Mouse (Mus musculus) spleen, postnatal 10 days (tissue): Measurements from ENCODE around the gene Myl7.
A peak's percentile ranks its signal among the peaks of the same experiment; 100 is the strongest.

ENCODE experiments used
- DNase-seq, 2 experiments: peaks; one replicate each; pipeline ENCODE4 v3.0.0; 2021 to 2022; ENCODE audit warnings: low spot score in 2 of 2

The Myl7 gene

GRCm38 (mm10) chr11:5867196-5867595 is 31.4 kb downstream of the Myl7 start:
- DNase-seq = no peak

GRCm38 (mm10) chr11:5862394-5863105 is 36.0 kb downstream of the Myl7 start:
- no peak for DNase-seq

- DNase-seq = peak in 1 of 2 experiments; percentile 38
Observed at GRCm38 (mm10) chr11:5861678-5862393, 36.7 kb downstream of the Myl7 start, which contains the start of gene Aebp1. Gene Aebp1, plus strand, starts transcription at chr11:5861947.

- DNase-seq = no peak
Observed at GRCm38 (mm10) chr11:5860639-5861038, 37.9 kb downstream of the Myl7 start.

- DNase-seq = no peak
Observed at GRCm38 (mm10) chr11:5859883-5860550, 38.6 kb downstream of the Myl7 start.

- no peak for DNase-seq
Observed at GRCm38 (mm10) chr11:5858723-5859122, 39.9 kb downstream of the Myl7 start.

GRCm38 (mm10) chr11:5856479-5857130 is 42.0 kb downstream of the Myl7 start:
- DNase-seq = no peak

- no peak for DNase-seq
Observed at GRCm38 (mm10) chr11:5855902-5856301, 42.7 kb downstream of the Myl7 start.

GRCm38 (mm10) chr11:5855481-5855880 is 43.1 kb downstream of the Myl7 start:
- DNase-seq = no peak

GRCm38 (mm10) chr11:5852314-5852713 is 46.3 kb downstream of the Myl7 start:
- DNase-seq = no peak

GRCm38 (mm10) chr11:5851021-5851736 is 47.4 kb downstream of the Myl7 start:
- DNase-seq = no peak

GRCm38 (mm10) chr11:5850452-5850851 is 48.1 kb downstream of the Myl7 start:
- DNase-seq = no peak

- DNase-seq = no peak
Observed at GRCm38 (mm10) chr11:5849316-5849715, 49.3 kb downstream of the Myl7 start.

GRCm38 (mm10) chr11:5848741-5849140 is 49.8 kb downstream of the Myl7 start:
- DNase-seq = no peak

GRCm38 (mm10) chr11:5846639-5847345 is 51.8 kb downstream of the Myl7 start:
- DNase-seq = no peak
